Mouse (Mus musculus) testis, adult 2 months (tissue): ENCODE measurements around the gene Cys1.

ENCODE experiments used
- CTCF ChIP-seq: fragments of 200-500 bp; IDR thresholded peaks from 2 replicates; pipeline ENCODE4 v1.5.1; 2012; ENCODE audit warnings: low read depth, mild to moderate bottlenecking, inconsistent platforms, low read length, moderate library complexity; ENCODE audit not compliant: control insufficient read depth, insufficient read depth, insufficient replicate concordance
- POLR2A ChIP-seq: fragments of 200-500 bp; IDR thresholded peaks from 2 replicates; pipeline ENCODE4 v1.6.1; 2012; ENCODE audit warnings: low read depth, mild to moderate bottlenecking, inconsistent platforms, low read length, moderate library complexity; ENCODE audit not compliant: control insufficient read depth

DNA sequence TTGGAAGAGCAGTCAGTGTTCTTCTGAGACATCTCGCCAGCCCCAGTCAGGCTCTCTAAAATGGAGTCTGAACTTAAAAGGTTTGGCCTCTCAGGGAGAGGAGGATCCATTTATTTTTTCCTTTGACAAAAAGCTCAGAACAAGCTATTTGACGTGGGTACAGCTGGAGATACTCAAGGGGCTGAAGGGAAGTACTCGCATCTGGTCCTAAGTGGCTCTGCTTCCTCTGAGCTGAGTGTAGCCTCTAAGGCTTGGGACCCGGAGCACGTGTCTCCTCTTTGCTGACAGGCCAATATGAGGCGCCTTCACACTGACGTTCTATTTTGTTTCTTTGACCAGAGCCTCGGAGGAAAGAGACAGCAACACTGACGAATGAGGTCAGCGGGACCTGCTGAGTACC, 18.0 kb upstream of the Cys1 start:
- TF ChIP-seq CTCF (no peak), POLR2A (no peak)
